Mouse (Mus musculus): ENCODE measurements around the gene Mapk8ip2. TPM values are rescaled to one million over a fixed set of nuclear protein-coding genes. Genes with fewer than 3 reads are reported as not detected.
A peak's percentile ranks its signal among the peaks of the same experiment; 100 is the strongest.

Mapk8ip2 gene
- 57.6 and 61.6 TPM in 2 replicates for polyA plus RNA-seq (2014; fragmentation: Nextera tagmentation; extraction: Ambion mirVana)

GRCm38 (mm10) chr15:89453865-89454478 lies at the start of gene Mapk8ip2:
Mapk8ip2 (plus strand) TSS chr15:89453913.
- Histone ChIP-seq H3K4me2 (ENCODE audit: low read length) (peak within 1 kb of the TSS; percentile 92), H3K27ac (replicated peaks; ENCODE audit: low read depth, low read length) (peak within 1 kb of the TSS; percentile 90), H3K9ac (replicated peaks; ENCODE audit: low read length) (peak within 1 kb of the TSS; percentile 81), H3K4me3 (replicated peaks; ENCODE audit: low read depth, low read length) (peak within 1 kb of the TSS; percentile 82), H3K27me3 (ENCODE audit: control insufficient read depth, insufficient read depth, low read length) (0 out of 2 replicates have a peak, but pooled peaks cover 4% of the 10 kb centered on the region), H3K9me3 (ENCODE audit: control insufficient read depth, low read length) (no peaks in the 10 kb centered on the region), H3K4me1 (ENCODE audit: control insufficient read depth, insufficient read depth, low read length) (peaks cover 21% of the 10 kb centered on the region), H3K36me3 (ENCODE audit: control insufficient read depth, insufficient read depth, low read length) (peaks cover 32% of the 10 kb centered on the region)
- DNase-seq (peak; percentile 83), ATAC-seq (ENCODE audit: low FRiP score, low TSS enrichment) (peak; percentile 78)
- under 1% methylated on average over 53 of the region's 53 CpGs for WGBS

DNA sequence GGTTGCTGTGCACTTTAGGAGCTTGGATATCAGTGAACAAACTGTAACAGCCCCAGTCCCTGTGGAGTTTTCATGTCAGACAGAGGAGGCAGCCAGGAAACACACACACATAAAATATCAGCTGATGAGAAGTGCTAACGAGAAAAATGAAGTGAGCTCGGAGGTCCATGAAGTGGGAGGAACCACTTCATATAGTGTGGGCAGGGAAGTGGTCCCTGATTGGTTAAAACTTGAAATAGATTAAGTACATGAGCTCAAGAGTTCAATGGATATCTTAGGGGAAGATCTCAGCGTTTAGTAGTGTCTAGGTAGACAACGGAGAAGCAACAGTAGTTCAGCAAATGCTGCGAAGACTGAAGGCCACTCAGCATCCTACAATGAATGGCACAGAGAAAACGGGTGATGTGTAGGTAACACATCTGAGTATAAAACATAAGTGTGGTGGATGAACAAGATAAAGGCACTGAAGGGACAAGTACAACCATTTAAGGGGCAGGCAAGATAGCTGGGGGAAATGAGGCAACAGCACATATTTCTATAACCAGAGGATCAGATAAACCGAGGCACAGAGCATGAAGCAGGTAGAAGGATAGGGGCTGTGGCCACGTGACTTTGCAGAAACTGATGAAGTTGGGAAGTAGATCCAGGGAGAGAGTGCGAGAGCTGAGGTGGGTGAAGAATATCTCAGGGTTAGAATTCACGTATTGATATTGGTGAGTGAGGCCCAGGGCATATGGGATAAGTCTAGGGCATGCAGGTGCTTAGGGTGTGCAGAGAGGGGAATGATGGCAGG lies 48.7 kb upstream of the Mapk8ip2 start:
- WGBS = 87% methylated on average over 10 of the region's 10 CpGs

DNA sequence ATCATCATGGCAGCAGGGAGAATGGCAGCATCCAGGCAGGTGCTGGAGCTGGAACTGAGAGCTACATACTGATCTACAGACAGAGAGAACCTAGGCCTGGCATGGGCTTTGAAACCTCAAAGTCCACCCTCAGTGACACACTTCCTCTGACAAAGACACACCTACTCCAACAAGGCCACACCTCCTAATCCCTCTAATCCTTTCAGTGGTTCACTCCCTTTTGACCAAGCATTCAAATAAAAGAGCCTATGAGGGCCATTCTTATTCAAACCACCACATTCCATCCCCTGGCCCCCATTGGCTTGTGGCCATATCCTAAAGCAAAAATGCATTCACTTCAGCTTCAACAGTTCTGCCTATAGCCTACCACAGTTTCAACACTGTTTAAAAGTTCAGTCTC lies 47.0 kb upstream of the Mapk8ip2 start:
- ATAC-seq (ENCODE audit: low FRiP score, low TSS enrichment) (no peak), DNase-seq (no peak)
- Histone ChIP-seq H3K27ac (replicated peaks; ENCODE audit: low read depth, low read length) (no peak overlapping the region), H3K9ac (replicated peaks; ENCODE audit: low read length) (no peak overlapping the region), H3K36me3 (ENCODE audit: control insufficient read depth, insufficient read depth, low read length) (no peaks in the 10 kb centered on the region), H3K9me3 (ENCODE audit: control insufficient read depth, low read length) (peaks cover 11% of the 10 kb centered on the region), H3K4me1 (ENCODE audit: control insufficient read depth, insufficient read depth, low read length) (no peaks in the 10 kb centered on the region), H3K27me3 (ENCODE audit: control insufficient read depth, insufficient read depth, low read length) (no peaks in the 10 kb centered on the region), H3K4me3 (replicated peaks; ENCODE audit: low read depth, low read length) (no peak overlapping the region), H3K4me2 (ENCODE audit: low read length) (no peak overlapping the region)

More for the DNA sequence above, 48.7 kb upstream of the Mapk8ip2 start:
- Histone ChIP-seq H3K9ac (replicated peaks; ENCODE audit: low read length) (no peak overlapping the region), H3K4me1 (ENCODE audit: control insufficient read depth, insufficient read depth, low read length) (no peaks in the 10 kb centered on the region), H3K4me2 (ENCODE audit: low read length) (no peak overlapping the region), H3K9me3 (ENCODE audit: control insufficient read depth, low read length) (peaks cover 11% of the 10 kb centered on the region), H3K4me3 (replicated peaks; ENCODE audit: low read depth, low read length) (no peak overlapping the region), H3K27ac (replicated peaks; ENCODE audit: low read depth, low read length) (no peak overlapping the region), H3K27me3 (ENCODE audit: control insufficient read depth, insufficient read depth, low read length) (no peaks in the 10 kb centered on the region), H3K36me3 (ENCODE audit: control insufficient read depth, insufficient read depth, low read length) (no peaks in the 10 kb centered on the region)
- ATAC-seq (ENCODE audit: low FRiP score, low TSS enrichment) (no peak), DNase-seq (no peak)

DNA sequence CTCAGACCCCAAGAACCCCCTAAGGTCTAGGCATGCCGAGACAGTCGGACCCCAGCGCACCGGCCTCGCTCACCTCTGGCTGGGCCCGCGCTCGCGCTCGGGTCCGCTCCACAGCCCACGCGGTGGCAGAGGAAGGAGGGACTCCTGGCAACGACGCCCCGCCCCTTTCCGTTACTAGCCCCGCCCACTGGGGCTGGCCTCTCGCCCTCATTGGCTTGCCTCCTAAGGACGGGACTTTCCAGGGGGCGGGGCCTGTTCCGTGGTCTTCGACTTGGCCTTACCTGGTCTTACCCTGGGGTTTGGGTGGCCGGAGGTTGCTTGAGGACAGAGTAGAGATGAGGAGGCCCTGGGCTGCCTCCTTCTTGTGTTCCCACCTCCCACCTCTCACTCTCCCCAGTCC lies 43.6 kb upstream of the Mapk8ip2 start, which contains the start of gene Syce3:
Gene Syce3 (minus strand): TSS at position 386 of the 400 bp plus-strand sequence.
- 88% methylated on average over 24 of the region's 24 CpGs for WGBS
- Histone ChIP-seq H3K4me2 (ENCODE audit: low read length) (no peak within 1 kb of the TSS), H3K9ac (replicated peaks; ENCODE audit: low read length) (no peak within 1 kb of the TSS), H3K9me3 (ENCODE audit: control insufficient read depth, low read length) (peaks cover 11% of the 10 kb centered on the region), H3K4me3 (replicated peaks; ENCODE audit: low read depth, low read length) (no peak within 1 kb of the TSS), H3K4me1 (ENCODE audit: control insufficient read depth, insufficient read depth, low read length) (no peaks in the 10 kb centered on the region), H3K27ac (replicated peaks; ENCODE audit: low read depth, low read length) (no peak within 1 kb of the TSS), H3K36me3 (ENCODE audit: control insufficient read depth, insufficient read depth, low read length) (no peaks in the 10 kb centered on the region), H3K27me3 (ENCODE audit: control insufficient read depth, insufficient read depth, low read length) (no peaks in the 10 kb centered on the region)
- DNase-seq (no peak), ATAC-seq (ENCODE audit: low FRiP score, low TSS enrichment) (no peak)

DNA sequence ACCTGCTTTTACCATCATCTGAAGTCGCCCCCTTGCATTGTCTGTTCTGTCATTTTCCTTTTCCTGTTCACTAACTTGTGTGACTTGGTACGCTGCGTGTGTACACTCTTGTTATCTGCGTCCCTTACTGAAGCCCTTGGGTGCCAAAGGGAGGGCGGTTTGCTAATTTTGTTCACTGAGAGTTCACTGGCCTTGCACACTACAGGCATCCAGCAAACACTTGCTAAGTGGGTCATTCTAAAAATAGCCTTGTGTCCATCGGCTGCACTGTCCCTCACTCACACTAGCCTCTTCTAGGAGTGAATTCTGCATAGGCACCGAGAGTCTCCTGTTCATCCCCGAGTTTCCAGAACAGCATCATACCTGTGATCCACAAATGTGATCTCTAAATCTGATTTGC lies 38.4 kb upstream of the Mapk8ip2 start:
- Histone ChIP-seq H3K9ac (replicated peaks; ENCODE audit: low read length) (no peak overlapping the region), H3K4me2 (ENCODE audit: low read length) (no peak overlapping the region), H3K9me3 (ENCODE audit: control insufficient read depth, low read length) (no peaks in the 10 kb centered on the region), H3K27me3 (ENCODE audit: control insufficient read depth, insufficient read depth, low read length) (no peaks in the 10 kb centered on the region), H3K36me3 (ENCODE audit: control insufficient read depth, insufficient read depth, low read length) (peaks cover 37% of the 10 kb centered on the region), H3K4me1 (ENCODE audit: control insufficient read depth, insufficient read depth, low read length) (no peaks in the 10 kb centered on the region), H3K27ac (replicated peaks; ENCODE audit: low read depth, low read length) (no peak overlapping the region), H3K4me3 (replicated peaks; ENCODE audit: low read depth, low read length) (no peak overlapping the region)
- WGBS = 89% methylated on average over 8 of the region's 8 CpGs
- DNase-seq = no peak
- ATAC-seq (ENCODE audit: low FRiP score, low TSS enrichment) = no peak

DNA sequence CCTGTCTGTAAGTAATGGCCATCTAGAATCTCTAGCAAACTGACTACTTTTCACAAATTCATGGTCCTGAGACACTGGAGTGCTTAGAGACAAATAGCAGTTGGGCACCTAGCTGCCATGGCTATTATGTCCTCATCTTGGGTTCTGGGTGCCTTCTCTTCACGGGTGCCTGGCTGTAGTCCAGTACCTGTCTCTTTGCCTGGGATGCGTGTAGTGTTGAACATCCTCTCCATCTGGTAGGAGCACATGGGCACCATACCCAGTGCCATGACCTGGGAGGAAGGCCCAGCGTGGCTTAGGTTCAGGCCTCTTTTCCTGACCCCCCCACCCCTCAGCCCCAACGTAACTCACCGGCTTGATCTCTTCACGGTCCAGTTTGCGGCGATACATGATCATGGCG lies 31.8 kb upstream of the Mapk8ip2 start:
- Histone ChIP-seq H3K27me3 (ENCODE audit: control insufficient read depth, insufficient read depth, low read length) (no peaks in the 10 kb centered on the region), H3K4me1 (ENCODE audit: control insufficient read depth, insufficient read depth, low read length) (no peaks in the 10 kb centered on the region), H3K36me3 (ENCODE audit: control insufficient read depth, insufficient read depth, low read length) (peaks cover 59% of the 10 kb centered on the region), H3K9me3 (ENCODE audit: control insufficient read depth, low read length) (no peaks in the 10 kb centered on the region), H3K27ac (replicated peaks; ENCODE audit: low read depth, low read length) (no peak overlapping the region), H3K9ac (replicated peaks; ENCODE audit: low read length) (no peak overlapping the region), H3K4me2 (ENCODE audit: low read length) (no peak overlapping the region), H3K4me3 (replicated peaks; ENCODE audit: low read depth, low read length) (no peak overlapping the region)
- 94% methylated on average over 9 of the region's 9 CpGs for WGBS
- no peak for ATAC-seq (ENCODE audit: low FRiP score, low TSS enrichment)
- DNase-seq = no peak

- ATAC-seq (ENCODE audit: low FRiP score, low TSS enrichment) (no peak), DNase-seq (peak; percentile 2)
- H3K4me2 ChIP-seq (ENCODE audit: low read length) = no peak overlapping the region
- H3K4me1 ChIP-seq (ENCODE audit: control insufficient read depth, insufficient read depth, low read length) = peaks cover 7% of the 10 kb centered on the region; the same call in 1 of the 2 replicates
- H3K4me3 ChIP-seq (replicated peaks; ENCODE audit: low read depth, low read length) = no peak overlapping the region
- H3K36me3 ChIP-seq (ENCODE audit: control insufficient read depth, insufficient read depth, low read length) = peaks cover 45% of the 10 kb centered on the region
- no peaks in the 10 kb centered on the region for H3K27me3 ChIP-seq (ENCODE audit: control insufficient read depth, insufficient read depth, low read length)
- WGBS = 88% methylated on average over 8 of the region's 8 CpGs
- no peaks in the 10 kb centered on the region for H3K9me3 ChIP-seq (ENCODE audit: control insufficient read depth, low read length)
- H3K9ac ChIP-seq (replicated peaks; ENCODE audit: low read length) = no peak overlapping the region
- H3K27ac ChIP-seq (replicated peaks; ENCODE audit: low read depth, low read length) = no peak overlapping the region
Measured at GRCm38 (mm10) chr15:89424621-89425020, 29.1 kb upstream of the Mapk8ip2 start.

DNA sequence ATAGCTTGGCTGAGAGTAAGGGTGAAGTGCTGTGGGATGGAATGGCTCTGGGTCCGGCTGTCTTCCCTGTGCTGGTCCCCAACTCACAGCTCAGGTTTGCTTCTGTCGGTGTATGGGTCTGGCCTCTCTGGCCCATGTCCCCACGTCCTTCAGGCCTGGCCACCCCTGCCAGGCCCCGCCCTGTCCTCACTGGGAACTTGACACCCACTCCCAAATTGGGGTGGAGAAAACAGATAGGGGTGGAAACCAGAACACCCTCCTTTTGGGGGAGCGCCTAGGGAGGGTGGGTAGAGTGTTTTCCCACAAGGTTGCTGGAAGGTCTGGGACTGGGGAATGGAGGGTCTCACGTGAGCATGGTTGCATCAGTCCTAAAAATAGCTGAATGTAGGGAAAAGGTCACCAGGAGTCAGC lies 28.0 kb upstream of the Mapk8ip2 start, which contains the start of gene Cpt1b:
Gene Cpt1b (minus strand): TSS at position 153 of the 411 bp plus-strand sequence.
- Histone ChIP-seq H3K4me3 (replicated peaks; ENCODE audit: low read depth, low read length) (no peak within 1 kb of the TSS), H3K27me3 (ENCODE audit: control insufficient read depth, insufficient read depth, low read length) (no peaks in the 10 kb centered on the region), H3K27ac (replicated peaks; ENCODE audit: low read depth, low read length) (no peak within 1 kb of the TSS), H3K4me1 (ENCODE audit: control insufficient read depth, insufficient read depth, low read length) (peaks cover 7% of the 10 kb centered on the region; the same call in 1 of the 2 replicates), H3K4me2 (ENCODE audit: low read length) (no peak within 1 kb of the TSS), H3K9ac (replicated peaks; ENCODE audit: low read length) (no peak within 1 kb of the TSS), H3K36me3 (ENCODE audit: control insufficient read depth, insufficient read depth, low read length) (peaks cover 34% of the 10 kb centered on the region), H3K9me3 (ENCODE audit: control insufficient read depth, low read length) (no peaks in the 10 kb centered on the region)
- 37% methylated on average over 6 of the region's 6 CpGs for WGBS
- DNase-seq (no peak), ATAC-seq (ENCODE audit: low FRiP score, low TSS enrichment) (no peak)
